ENCODE assay signal across 21 mouse cellular contexts in genomic region chr5:115140726-115141125, GRCm38 (mm10). TPM values are rescaled to one million over a fixed set of nuclear protein-coding genes. Genes with fewer than 3 reads are reported as not detected.
"Had no signal": no experiment of that assay in that cellular context is flagged by ENCODE, and none has a peak within 500 bp of the region (broad histone marks: within the 10 kb centered on the region; RNA-seq: fewer than 3 reads in every experiment).

No protein-coding gene starts in this region.

- ATAC-seq: lung, postnatal 0 days had no signal

- H3K9me3 ChIP-seq: limb, embryonic 13.5 days; neural tube, embryonic 15.5 days had no signal

- DNase-seq: kidney, postnatal 10 days; left cerebral cortex, postnatal 4 days; lung, adult 2 months; lung, postnatal 36 days; midbrain, embryonic 14.5 days; right cerebral cortex, adult 18-20 months; right cerebral cortex, postnatal 25 days; thymus, adult 2 months; thymus, postnatal 36 days had no signal

- H3K4me1 ChIP-seq: limb, embryonic 13.5 days had no signal

- H3K9ac ChIP-seq: limb, embryonic 13.5 days; liver, embryonic 14.5 days; neural tube, embryonic 15.5 days had no signal

- H3K4me2 ChIP-seq: limb, embryonic 13.5 days; neural tube, embryonic 15.5 days had no signal

- H3K4me3 ChIP-seq: limb, embryonic 13.5 days; myocyte; neural tube, embryonic 15.5 days had no signal

- H3K27me3 ChIP-seq: limb, embryonic 13.5 days; neural tube, embryonic 15.5 days had no signal

- H3K27ac ChIP-seq: limb, embryonic 13.5 days; liver, embryonic 14.5 days; neural tube, embryonic 15.5 days had no signal

RNA-seq across cellular contexts. Expression of gene Gm10401, which starts 42.6 kb away (rescaled TPM):
- total RNA-seq: layer of hippocampus, adult 8-10 months; layer of hippocampus, postnatal 14 days; left cerebral cortex, adult 18-20 months; left cerebral cortex, postnatal 10 days; left cerebral cortex, postnatal 4 days; liver, adult 2 months; megakaryocyte progenitor cell, adult 5-6 weeks had no signal
- polyA plus RNA-seq: lung, adult 2 months; testis, adult 2 months; thymus, adult 2 months had no signal

RNA-seq across cellular contexts. Expression of gene Cabp1, which starts 53.5 kb away (rescaled TPM):
- total RNA-seq: megakaryocyte progenitor cell, adult 5-6 weeks had no signal
